9 mouse cellular contexts compared by ENCODE assay signal in the genomic region with DNA sequence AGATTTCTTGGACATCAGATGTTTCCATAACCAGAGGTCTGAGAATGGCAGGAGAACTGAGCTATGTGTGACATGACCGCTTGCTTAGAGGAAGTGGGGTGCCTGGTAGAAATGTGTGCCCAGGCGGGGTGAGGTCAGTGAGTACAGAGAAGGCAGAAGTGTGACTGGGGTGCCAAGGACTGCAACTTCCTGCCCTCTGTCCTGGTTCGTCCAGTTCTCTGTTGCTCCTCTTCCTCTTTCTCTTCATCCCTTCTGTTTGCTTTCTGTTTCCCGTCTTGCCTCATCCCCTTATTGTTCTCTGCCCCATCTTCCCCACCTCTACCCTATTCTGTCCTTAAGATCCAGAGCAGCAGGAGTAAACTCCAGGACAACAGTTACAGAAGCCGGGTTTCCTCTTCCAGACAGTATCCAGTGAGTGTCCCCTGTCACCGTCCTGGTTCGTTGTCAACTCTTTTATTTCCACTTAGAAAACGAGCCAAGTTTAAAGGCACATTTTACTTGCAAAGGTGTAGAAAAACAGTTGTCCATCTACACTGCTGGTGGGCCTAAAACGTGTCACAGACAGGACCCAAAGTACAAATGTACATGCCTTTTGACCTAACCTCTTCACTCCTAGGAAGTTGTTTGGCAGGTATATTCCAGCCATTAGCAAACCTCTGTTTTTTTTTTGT. TPM values are rescaled to one million over a fixed set of nuclear protein-coding genes. Genes with fewer than 3 reads are reported as not detected.
DNase-seq lines count a peak whose midpoint lies in the region; ATAC-seq and TF ChIP-seq lines count a peak whose summit lies in the region.
"Had no signal": no experiment of that assay in that cellular context is flagged by ENCODE, and none has a peak within 500 bp of the region (broad histone marks: within the 10 kb centered on the region; RNA-seq: fewer than 3 reads in every experiment).

No protein-coding gene starts in this region.

- peaks cover 6% of the 10 kb centered on the region for H3K4me1 ChIP-seq in lung, embryonic 16.5 days (replicated peaks; ENCODE audit: control insufficient read depth, insufficient read depth, low read length)
- no peaks in the 10 kb centered on the region for H3K4me1 ChIP-seq in hindbrain, postnatal 0 days (ENCODE audit: insufficient read depth, low read length)

- DNase-seq in gastrocnemius, adult 2 months, result peak; percentile 31
- no peak for DNase-seq in gastrocnemius, postnatal 10 days
- DNase-seq in urinary bladder, postnatal 14 days (ENCODE audit: low spot score), result peak; percentile 31
- no peak for DNase-seq in urinary bladder, adult 2 months (ENCODE audit: low spot score)
- DNase-seq in telencephalon, adult 2 months (ENCODE audit: low read depth, low spot score), result peak; percentile 46
- DNase-seq in cerebellum, adult 9-11 months, result no peak
- no peak for DNase-seq in hindbrain, postnatal 0 days (ENCODE audit: low spot score)
- DNase-seq: cerebellum, adult 8-10 months had no signal

- WGBS in lung, embryonic 16.5 days, result 47% methylated on average over 9 of the region's 9 CpGs
- WGBS in hindbrain, postnatal 0 days, result 69% methylated on average over 9 of the region's 9 CpGs

- H3K36me3 ChIP-seq in lung, embryonic 16.5 days (ENCODE audit: control insufficient read depth, insufficient read depth, low read length), result no peaks in the 10 kb centered on the region
- H3K36me3 ChIP-seq in hindbrain, postnatal 0 days (ENCODE audit: insufficient read depth, low read length), result no peaks in the 10 kb centered on the region

- ATAC-seq in lung, embryonic 16.5 days (ENCODE audit: low read depth), result peak; percentile 47; the same call in 1 of the 2 replicates
- no peak for ATAC-seq in hindbrain, postnatal 0 days

- H3K9me3 ChIP-seq in lung, embryonic 16.5 days (ENCODE audit: control insufficient read depth, low read length), result no peaks in the 10 kb centered on the region
- no peaks in the 10 kb centered on the region for H3K9me3 ChIP-seq in hindbrain, postnatal 0 days (ENCODE audit: low read length)

- H3K4me2 ChIP-seq in lung, embryonic 16.5 days (ENCODE audit: low read depth, low read length), result no peak overlapping the region
- H3K4me2 ChIP-seq in hindbrain, postnatal 0 days (ENCODE audit: low read depth, low read length), result no peak overlapping the region

- intact Hi-C loops in gastrocnemius, adult 2 months (cut with DNase I), result no loop called here

- H3K27ac ChIP-seq in gastrocnemius, adult 2 months, result peak overlapping the region; percentile 59
- H3K27ac ChIP-seq in lung, embryonic 16.5 days (ENCODE audit: low read length), result no peak overlapping the region; the same call in 1 of the 2 replicates
- H3K27ac ChIP-seq in hindbrain, postnatal 0 days, result no peak overlapping the region

- no peak overlapping the region for H3K9ac ChIP-seq in lung, embryonic 16.5 days (ENCODE audit: low read length)
- no peak overlapping the region for H3K9ac ChIP-seq in hindbrain, postnatal 0 days (replicated peaks; ENCODE audit: low read length)

- H3K27me3 ChIP-seq in lung, embryonic 16.5 days (ENCODE audit: control insufficient read depth, insufficient read depth, low read depth, low read length), result no peaks in the 10 kb centered on the region
- H3K27me3 ChIP-seq in hindbrain, postnatal 0 days (ENCODE audit: insufficient read depth, low read length), result no peaks in the 10 kb centered on the region

- H3K4me3 ChIP-seq in gastrocnemius, adult 2 months, result peak overlapping the region; percentile 48; the same call in 1 of the 2 replicates
- H3K4me3 ChIP-seq in lung, embryonic 16.5 days (ENCODE audit: low read length), result no peak overlapping the region
- no peak overlapping the region for H3K4me3 ChIP-seq in hindbrain, postnatal 0 days (ENCODE audit: low read length)

- no peak for TF ChIP-seq CTCF in gastrocnemius, adult 2 months (IDR thresholded peaks at IDR 0.05)
- no peak for TF ChIP-seq CTCF in hindbrain, postnatal 0 days (IDR thresholded peaks at IDR 0.05; ENCODE audit: low read depth)

RNA-seq across cellular contexts. Expression of a gene that starts 49.7 kb away (rescaled TPM):
- 1 to 10 TPM; 7.6 to 9.1 TPM for total RNA-seq in gastrocnemius, adult 2 months (2021)
- total RNA-seq in gastrocnemius, postnatal 10 days (2021), result 10 to 100 TPM; 14.2 to 19.7 TPM
- 36.3 and 44.3 TPM in 2 replicates for polyA plus RNA-seq in urinary bladder, adult 2 months (2012; rRNA removed)
- polyA plus RNA-seq in lung, embryonic 16.5 days (2015; fragmentation: Nextera tagmentation; extraction: Ambion mirVana), result 9.7 and 10.5 TPM in 2 replicates
- total RNA-seq in hindbrain, postnatal 0 days (2014; rRNA removed), result 46.5 and 46.8 TPM in 2 replicates
- 19.1 and 20.7 TPM in 2 replicates for polyA plus RNA-seq in hindbrain, postnatal 0 days (2015; fragmentation: Nextera tagmentation; extraction: Ambion mirVana)

Comparison
In these comparisons a context has a peak if more than half of its experiments do, and no peak if none do; other contexts are left out.
1. DNase-seq: peak in gastrocnemius, adult 2 months (single experiment), urinary bladder, postnatal 14 days (single experiment) and telencephalon, adult 2 months (single experiment); none in gastrocnemius, postnatal 10 days (single experiment), urinary bladder, adult 2 months (single experiment), cerebellum, adult 9-11 months (single experiment) and hindbrain, postnatal 0 days (single experiment).